Mouse (Mus musculus): ENCODE measurements around the gene Dpf3.

Gene Dpf3

DNA sequence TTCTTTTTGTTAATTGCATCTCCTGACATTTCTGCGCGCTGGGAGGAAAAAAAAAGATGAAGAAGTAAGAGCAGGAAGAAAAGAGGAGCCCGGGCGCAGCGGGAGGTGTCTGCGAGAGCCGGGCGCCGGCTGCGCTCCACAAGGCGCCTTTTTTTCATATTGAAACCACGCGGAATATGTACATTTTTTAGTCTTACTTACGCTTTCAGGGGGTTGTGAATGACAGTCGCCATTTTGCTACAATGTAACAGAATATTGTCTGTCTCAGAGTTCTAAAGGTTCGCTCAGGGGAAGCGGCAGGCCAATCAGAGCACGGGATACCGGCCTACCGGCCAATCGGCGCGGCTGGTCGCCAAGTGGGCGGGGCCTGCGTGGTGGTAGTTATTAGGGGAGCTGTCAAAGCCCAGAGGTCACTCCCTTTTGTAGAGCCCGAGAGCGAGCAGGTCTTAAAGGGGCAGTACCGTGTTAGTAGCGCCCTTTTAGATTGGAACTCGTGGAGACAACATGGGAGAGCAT lies at the start of gene Dpf3:
Gene Dpf3, minus strand, starts transcription at position 241 of the 516 bp plus-strand sequence.
- peak; percentile 97 for DNase-seq (ENCODE audit: extremely low spot score, low spot score)

DNA sequence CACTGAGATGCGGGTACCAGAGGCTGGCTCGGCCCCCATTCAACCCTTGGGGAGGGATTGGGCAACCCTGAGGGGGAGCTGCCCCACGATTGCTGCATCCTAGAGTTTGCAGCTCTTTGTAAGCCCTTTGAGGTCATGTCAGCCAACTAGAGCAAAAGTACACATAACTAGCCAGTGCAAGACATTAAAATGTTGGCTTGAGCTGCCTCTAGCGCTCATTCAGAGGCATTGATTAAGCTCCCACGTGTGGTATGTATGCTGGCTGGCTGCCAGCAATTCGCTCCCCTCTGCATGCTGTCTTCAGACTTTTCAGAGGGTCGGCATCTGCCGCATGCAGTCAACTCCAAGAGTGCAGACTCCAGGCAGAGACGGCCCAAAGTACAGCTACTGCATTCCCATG lies 48.5 kb upstream of the Dpf3 start:
- no peak for DNase-seq (ENCODE audit: extremely low spot score, low spot score)

DNA sequence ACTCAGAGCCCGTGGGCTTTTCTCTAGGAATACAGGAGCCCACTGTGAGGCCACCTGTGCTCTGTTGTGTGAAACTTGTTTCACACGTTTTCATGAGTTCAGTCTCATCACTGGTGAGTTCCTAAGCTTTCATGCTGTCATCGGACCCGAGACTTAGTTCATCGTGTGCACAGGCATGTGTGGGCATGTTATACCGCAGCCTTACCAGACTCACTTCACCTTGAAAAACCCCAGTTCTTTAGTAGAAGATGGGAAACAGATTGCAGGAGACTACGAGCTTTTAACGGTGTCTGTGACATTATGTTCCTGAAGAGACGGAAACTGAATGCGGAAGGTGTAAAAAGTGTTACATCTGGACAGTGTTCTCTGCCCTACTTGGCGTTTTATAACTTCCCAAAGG lies 47.9 kb upstream of the Dpf3 start:
- DNase-seq (ENCODE audit: extremely low spot score, low spot score) = no peak

DNA sequence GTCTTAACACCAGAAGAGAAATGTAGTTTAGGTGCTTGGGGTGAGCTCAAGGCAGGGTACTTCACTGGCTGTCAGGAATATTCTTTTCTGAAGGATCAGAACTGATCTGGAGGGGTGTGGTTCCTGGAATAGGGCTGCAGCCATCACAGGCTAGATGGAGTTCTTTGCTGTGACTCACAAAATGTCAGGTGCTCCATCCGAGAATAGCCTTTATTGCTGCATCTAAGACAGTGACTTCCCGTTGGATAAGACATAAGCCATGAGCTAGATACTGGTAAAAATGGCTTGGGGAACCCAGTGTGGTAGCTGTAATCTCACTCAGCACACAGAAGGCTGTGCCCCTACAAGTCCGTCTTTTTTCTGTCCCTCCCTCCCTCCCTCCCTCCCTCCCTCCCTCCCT lies 46.7 kb upstream of the Dpf3 start:
- no peak for DNase-seq (ENCODE audit: extremely low spot score, low spot score)

DNA sequence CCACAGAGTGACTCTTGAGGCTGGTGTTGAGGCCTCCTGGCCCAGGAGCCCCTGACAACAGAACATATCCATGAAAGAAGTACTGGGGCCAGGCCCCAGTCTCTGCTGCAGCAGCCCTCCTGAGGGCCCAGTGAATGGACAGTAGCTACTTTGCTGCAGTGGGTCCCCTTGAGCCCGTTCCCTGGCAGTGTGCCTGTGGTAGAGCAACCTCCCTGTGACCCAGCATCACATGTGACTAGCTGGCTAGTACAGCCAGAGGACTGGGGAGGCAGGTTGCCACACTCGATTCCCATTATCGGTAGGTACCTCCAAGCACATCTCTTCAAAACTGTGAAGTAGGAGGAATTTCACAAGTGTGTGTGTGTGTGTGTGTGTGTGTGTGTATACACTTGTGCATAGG lies 45.5 kb upstream of the Dpf3 start:
- no peak for DNase-seq (ENCODE audit: extremely low spot score, low spot score)

DNA sequence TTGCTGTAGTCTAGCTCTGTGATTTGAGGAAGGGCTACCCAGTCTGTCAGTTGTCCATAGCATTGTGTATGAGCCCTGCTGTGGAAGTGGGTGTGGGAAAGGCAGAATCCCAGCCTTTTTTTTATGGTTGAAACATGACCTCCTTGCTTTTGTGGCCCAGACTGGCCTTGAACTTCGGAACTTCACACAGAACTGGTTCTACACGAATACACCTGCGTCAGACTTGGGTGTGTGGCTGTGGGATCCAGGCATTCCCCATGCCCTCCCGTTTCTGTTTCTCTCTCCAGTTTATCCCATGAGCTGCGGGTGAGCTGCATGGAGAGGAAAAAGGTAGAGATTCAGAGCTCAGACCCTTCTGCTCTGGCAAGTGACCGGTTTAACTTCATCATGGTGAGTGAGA lies 44.5 kb upstream of the Dpf3 start:
- no peak for DNase-seq (ENCODE audit: extremely low spot score, low spot score)

DNA sequence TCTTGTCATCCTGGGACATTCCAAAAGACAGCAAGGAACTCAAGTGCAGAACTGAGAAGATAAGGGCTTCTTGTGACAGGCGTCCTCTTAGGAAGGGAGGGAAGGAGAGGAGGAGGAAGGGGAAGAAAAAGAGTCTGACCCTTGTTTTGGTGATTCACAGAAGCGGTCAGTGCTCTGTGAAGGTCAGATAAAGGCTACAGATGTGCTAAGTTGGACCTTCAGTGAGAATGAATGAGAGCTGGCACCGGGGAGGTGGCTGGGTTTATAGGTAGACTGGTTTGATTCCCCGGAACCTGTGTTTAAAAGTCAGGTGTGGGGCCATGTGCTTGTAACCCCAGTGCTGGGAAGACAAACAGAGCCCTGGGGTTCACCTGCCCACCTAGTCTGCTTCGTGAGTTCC lies 41.1 kb upstream of the Dpf3 start:
- DNase-seq (ENCODE audit: extremely low spot score, low spot score) = no peak

DNA sequence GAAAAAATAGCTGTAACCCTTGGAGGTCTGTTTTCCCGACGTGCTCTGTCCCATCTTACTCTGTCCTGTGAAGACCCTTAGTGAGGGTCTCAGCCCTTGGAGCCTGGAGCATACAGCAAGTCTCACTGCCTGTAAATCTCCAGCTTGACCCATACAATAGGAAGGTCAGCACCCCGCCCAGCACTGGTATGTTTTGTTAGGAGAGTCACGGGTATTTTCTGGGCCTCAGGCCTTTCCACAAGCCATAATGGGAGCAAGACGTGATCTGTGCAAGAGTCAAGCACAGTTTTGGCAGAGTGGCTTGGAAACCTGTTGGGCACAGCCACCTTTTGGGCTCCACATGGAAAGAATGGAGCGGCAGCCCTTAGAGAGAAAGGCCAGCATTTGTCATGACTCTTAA lies 40.3 kb upstream of the Dpf3 start:
- no peak for DNase-seq (ENCODE audit: extremely low spot score, low spot score)

DNA sequence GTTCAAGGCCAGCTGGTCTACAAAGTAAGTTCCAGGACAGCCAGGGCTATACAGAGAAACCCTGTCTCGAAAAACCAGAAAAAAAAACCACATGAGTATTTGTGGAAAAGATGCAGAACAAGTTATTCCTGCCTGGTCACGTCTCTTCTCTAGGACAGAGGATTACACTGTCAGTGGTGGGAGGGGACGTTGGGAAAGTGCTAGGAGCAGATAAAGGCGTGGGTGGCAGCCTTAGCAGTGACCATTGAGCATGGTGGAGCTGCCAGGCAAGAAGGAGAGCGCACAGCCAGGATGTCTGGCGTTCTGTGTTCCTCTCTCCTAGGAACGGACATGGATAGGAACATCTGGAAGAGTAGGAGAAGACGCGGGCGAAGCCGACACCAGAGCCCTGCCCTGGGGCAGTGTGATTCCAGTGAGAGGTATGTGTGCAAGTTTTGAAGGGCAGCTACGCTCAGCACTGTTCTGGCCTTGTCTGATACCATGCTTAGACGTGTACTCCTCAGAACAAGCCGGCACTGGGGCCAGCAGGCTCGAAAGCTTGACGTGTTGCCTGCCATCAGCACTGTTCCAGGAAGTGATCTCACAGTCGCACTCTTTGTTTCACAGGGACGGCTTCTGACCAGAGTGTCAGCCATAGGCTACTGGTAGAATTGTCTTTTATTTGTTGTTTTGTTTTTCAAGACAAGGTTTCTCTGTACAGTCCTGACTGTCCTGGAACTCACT lies 38.5 kb upstream of the Dpf3 start:
- DNase-seq (ENCODE audit: extremely low spot score, low spot score) = no peak

DNA sequence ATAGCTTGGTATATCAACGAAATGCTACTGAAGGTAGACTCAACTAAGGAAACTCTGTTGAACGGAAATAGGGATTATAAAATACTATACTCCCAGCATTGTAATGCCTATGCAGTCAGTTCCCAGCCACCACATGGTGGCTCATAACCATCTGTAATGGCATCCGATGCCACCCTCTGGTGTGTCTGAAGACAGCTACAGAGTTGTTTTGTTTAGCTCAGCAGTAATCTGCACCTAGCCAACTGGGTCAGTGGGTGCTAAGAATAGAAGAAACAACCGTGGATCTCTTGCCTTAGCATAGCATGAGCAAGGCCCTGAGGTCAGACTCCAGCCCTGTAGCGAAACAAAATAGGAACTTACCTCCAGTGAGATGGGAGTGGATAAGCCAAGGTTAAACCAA lies 36.8 kb upstream of the Dpf3 start:
- DNase-seq (ENCODE audit: extremely low spot score, low spot score) = no peak

DNA sequence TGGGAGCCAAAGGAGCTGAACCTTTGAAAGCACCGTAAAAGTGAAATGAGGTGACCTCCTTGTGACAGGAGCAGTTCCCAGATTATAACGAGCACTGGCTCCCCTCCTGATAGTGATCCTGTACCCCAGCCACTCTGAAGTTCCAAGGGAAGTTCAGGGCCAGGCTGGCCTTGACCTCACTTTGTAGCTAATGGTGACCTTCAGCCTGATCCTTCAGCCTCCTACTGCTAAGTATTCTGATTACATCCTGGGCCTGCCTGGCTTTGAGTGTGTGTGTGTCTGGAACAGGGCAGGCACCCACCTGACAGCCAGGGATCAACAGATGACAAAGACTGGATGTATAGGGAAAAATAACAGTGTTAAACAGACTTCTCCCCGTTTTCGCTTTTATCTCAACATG lies 36.4 kb upstream of the Dpf3 start:
- DNase-seq (ENCODE audit: extremely low spot score, low spot score) = no peak

DNA sequence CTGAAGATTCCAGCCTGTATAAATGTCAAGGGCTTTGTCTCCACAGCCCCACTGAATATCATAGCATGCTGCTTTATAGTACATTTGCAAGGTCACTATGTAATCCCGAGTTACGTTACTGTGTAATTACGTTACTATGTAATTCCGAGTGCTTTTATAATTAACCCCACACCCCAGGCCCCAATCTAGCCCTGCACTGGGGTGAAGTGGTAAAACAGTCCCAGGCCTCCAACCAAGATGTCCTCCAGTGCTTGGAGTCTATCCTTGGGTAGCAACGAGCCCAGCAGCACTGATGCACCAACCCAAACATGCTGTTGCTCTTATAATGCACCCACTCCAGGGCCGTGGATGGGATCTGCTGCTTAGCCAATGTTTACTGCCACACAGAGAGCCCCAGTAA lies 35.5 kb upstream of the Dpf3 start:
- DNase-seq (ENCODE audit: extremely low spot score, low spot score) = no peak

DNA sequence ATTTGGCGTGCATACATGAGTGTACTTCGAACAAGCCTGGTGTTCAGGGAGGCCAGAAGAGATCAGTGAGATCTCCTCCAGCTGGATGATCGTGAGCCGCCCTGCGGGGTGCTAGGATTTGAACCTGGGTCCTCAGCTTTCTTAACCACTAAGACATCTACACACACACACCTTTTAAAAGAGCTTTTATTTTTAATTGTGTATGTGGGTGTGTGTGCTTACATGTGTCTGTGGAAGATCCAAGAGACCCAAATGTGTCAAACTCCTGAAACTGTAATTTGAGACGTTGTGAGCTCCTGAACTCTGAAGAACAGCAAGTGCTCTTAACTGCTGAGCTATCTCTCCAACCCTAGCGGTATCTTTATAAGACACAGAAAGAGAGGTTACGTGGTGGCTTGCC lies 33.6 kb upstream of the Dpf3 start:
- no peak for DNase-seq (ENCODE audit: extremely low spot score, low spot score)

DNA sequence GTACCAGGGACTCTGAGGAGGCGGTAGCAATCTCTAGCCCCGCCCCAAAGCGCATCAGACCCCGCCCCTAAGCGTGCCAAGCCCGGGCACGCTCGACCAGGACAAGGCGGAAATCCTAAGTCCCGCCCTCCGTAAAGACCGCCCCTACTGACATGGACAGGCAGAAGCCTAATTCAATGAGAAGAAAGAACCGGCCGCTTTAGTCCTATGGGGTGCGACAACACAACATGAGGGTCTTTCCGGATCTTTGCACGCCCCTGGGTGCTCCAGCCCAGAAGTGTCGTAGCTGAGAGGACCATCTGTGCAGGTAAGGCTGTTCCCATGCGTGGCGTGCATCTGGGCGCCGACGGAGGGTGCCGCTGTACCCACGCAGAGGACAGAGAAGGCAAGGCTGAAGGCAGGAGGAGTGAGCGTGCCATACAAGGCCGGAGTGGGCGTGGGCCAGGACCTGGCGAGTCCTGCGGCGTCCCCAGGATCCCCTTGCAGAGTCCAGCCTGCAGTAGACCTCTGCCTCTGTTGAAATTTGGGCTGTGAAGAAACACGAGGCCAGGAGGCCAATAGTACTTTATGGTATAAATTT lies 32.9 kb upstream of the Dpf3 start, which contains the start of gene Dcaf4:
Gene Dcaf4, plus strand, starts transcription at position 156 of the 580 bp plus-strand sequence.
- peak; percentile 96 for DNase-seq (ENCODE audit: extremely low spot score, low spot score)

DNA sequence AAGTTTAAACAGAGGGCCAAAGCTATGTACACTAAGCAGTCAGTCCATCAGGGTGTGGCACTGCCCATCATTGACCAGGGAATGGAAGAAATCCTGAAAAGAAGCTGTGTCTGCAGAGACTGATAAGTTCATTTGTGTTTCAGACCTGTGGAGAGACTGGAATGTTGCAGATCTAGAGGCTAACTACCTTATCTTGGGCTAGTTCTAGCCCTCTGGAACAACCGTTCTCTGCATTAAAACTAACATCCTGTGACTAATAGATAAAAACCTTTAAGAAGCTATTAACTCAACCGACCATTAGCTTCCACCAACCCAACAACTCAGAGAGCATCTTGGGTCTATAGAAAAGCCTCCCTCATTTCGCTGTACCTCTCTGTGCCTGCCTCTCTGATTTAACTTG lies 30.1 kb upstream of the Dpf3 start:
- DNase-seq (ENCODE audit: extremely low spot score, low spot score) = no peak

DNA sequence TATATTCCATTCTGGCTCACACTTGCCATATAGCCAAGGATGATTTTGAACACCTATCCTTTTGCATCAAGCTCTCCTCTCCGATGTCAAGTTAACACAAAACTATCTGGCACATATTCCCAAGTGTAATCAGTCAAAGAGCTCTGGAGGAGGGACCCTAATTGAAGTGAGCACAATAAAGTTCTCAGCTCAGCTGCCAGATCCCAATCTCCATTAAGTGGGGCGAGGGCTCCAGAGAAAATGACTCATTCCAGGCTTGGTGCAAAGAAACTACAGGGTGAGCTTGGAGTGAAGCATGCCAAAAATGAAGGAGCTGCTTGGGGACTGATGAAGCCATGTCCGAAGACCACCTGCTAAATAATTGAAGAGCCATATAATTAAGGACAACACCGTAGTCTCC lies 26.7 kb upstream of the Dpf3 start:
- no peak for DNase-seq (ENCODE audit: extremely low spot score, low spot score)

DNA sequence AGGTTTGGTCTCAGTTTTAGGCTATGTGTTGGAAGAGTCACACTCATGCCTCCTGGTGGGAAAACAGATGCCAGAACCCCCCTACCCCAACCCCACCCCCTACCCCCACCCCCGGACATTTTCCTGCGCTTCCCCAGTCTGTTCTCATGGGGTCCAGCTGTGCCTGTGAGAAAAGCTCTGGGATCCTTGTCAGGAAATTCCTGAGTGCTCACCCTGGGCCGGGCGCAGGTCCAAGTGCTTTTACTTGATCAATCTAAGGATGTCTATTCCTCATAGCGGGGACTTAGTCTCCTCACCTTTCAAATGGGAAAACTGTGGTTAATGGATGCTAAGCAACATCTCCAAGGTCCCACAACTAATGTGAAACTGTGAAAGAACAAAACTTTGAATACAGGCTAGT lies 25.7 kb upstream of the Dpf3 start:
- DNase-seq (ENCODE audit: extremely low spot score, low spot score) = no peak

DNA sequence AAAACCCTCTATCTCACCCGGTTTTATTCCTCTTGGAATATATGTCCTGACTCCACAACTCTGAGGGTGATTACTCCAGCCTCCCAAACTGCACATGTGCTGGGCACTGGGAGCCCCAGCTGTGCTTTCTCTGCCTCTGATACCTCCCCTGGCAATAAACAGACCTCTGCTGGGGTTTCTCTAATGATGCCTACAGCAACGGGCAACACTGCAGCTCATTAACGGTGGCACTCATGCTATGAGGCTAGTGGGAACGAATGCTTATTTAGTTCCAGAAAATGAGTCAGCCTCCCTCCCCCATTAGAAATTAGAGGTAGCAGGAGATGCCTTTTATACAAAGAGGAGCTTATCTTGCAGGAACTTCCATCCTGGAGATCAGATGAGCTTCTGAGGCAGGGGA lies 25.3 kb upstream of the Dpf3 start:
- no peak for DNase-seq (ENCODE audit: extremely low spot score, low spot score)

DNA sequence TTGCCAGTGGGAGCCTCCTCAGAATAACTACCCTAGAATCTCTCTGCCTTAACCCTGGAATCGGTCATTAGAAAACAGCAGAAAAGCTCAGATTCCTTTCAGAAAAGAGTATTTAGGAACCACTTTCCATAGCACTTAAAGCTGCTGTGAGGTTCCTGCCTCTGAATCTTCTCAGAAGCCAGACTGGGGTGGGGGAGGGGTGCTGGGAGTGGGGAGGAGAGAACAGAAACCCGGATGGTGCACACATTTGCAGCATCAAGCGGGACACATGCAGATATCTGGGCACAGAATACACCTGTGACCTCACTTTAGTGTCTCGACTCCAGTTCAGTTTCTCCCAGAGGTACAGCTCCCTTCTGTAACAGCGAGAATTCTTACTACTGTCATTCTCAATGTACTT lies 23.1 kb upstream of the Dpf3 start:
- DNase-seq (ENCODE audit: extremely low spot score, low spot score) = no peak

DNA sequence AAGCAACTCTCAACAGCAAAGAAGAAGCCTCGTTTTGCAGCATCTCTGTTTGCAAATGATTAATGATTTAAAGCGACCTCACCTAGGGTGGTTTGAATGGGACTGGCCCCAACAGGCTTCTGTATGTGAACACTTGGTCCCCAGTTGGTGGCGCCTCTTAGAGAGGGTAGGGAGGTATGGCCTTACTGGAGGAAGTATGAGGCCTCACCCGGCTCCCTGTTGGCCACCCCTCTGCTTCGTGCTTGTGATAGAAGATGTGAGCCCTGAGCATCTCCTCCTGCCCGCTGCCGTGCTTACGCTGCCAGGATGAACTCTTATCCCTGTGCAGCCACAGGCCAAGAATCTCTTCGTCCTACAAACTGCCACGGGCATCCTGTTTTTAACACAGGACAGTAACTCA lies 19.0 kb upstream of the Dpf3 start:
- DNase-seq (ENCODE audit: extremely low spot score, low spot score) = no peak

DNA sequence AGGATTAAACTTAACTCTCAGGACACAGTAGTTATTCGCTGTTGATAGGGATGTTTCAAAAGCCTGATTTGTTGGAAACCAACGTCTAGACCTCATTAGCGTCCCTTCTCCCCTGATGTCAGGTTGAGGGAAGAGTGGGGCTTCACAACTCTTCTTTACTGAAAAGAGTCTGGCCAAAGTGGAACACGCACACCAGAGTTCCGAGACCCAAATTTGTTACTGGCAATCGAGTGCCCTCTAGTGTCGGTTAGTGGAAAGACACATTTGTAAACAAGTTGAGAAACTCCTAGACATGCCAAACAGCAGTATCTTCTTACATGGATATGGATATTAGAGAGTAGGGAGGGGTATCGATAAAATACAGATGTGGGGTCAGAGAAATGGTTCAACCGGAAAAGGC lies 14.7 kb upstream of the Dpf3 start:
- peak; percentile 56 for DNase-seq (ENCODE audit: extremely low spot score, low spot score)

DNA sequence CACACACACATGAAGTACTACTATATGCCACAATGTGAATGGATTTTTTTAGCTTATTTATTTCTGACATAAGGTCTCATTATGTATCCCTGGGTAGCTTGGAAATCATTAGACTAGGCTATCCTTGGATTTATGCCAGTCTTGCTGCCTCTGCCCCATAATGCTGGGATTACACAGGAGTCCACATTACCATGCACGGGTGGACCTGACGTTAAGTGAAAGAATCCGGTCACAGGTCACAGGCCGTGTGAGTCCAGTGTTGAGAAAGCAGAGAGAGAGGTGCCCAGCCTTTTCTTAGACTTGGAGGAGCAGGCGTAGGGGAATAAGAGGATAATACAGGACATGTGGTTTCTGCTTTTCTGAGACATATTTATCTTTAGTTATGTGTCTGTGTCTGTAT lies 11.7 kb upstream of the Dpf3 start:
- no peak for DNase-seq (ENCODE audit: extremely low spot score, low spot score)

DNA sequence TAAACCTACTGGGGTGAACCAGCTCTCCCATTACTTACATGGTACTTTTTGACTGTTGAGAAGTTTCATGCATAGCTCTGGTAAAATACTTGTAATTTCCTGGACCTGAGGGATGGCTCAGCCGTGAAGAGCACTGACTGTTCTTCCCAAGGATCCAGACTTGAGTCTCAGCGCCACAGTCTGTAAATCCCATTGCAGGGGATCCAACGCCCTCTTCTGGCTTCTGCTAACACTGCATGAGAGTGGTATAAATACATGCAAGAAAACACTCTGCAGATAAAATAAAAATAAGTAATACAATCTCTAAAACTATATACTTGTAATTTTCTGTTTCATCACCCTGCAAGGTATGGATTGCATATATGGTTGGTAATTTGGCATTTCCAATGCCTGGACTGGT lies 10.4 kb upstream of the Dpf3 start:
- DNase-seq (ENCODE audit: extremely low spot score, low spot score) = no peak

Data from neural tube, embryonic 10.5 days (tissue).